Mouse (Mus musculus) lung, postnatal 0 days (tissue): ENCODE measurements around the gene Tuba3a. TPM values are rescaled to one million over a fixed set of nuclear protein-coding genes. Genes with fewer than 3 reads are reported as not detected.

Experiments used
- ATAC-seq: fragments of 200-750 bp; cut with Nextera tagmentation; 2 replicates; pipeline ENCODE4 v1.8.0; 2017; ENCODE audit warnings: moderate library complexity
- DNase-seq: peaks from one replicate; pipeline ENCODE4 v3.0.0-alpha.2; 2016; ENCODE audit warnings: low spot score
- H3K27ac ChIP-seq: fragments of 300-500 bp; sonication (generic); 2 replicates; pipeline ENCODE4 v1.5.1; 2014; ENCODE audit warnings: antibody characterized with exemption, mild to moderate bottlenecking, low read length, mixed read lengths
- H3K27me3 ChIP-seq: fragments of 300-500 bp; sonication (generic); replicated peaks from 2 replicates; pipeline ENCODE4 v1.6.1; 2014; ENCODE audit warnings: low read length, mixed read lengths; ENCODE audit not compliant: insufficient read depth
- H3K36me3 ChIP-seq: fragments of 300-500 bp; sonication (generic); 2 replicates; pipeline ENCODE4 v1.6.1; 2014; ENCODE audit warnings: low read length, mixed read lengths; ENCODE audit not compliant: insufficient read depth
- H3K4me1 ChIP-seq: fragments of 300-500 bp; sonication (generic); 2 replicates; pipeline ENCODE4 v1.6.1; 2014; ENCODE audit warnings: antibody characterized with exemption, low read depth, low read length, mixed read lengths; ENCODE audit not compliant: insufficient read depth
- H3K4me2 ChIP-seq: fragments of 300-500 bp; sonication (generic); replicated peaks from 2 replicates; pipeline ENCODE4 v1.6.1; 2014; ENCODE audit warnings: low read depth, mild to moderate bottlenecking, low read length, moderate library complexity, mixed read lengths
- H3K4me3 ChIP-seq: fragments of 300-500 bp; sonication (generic); 2 replicates; pipeline ENCODE4 v1.5.1; 2014; ENCODE audit warnings: low read depth, low read length
- H3K9ac ChIP-seq: fragments of 300-500 bp; sonication (generic); replicated peaks from 2 replicates; pipeline ENCODE4 v1.6.1; 2014; ENCODE audit warnings: low read depth, mild to moderate bottlenecking
- H3K9me3 ChIP-seq: fragments of 300-500 bp; sonication (generic); 2 replicates; pipeline ENCODE4 v1.6.1; 2016; ENCODE audit warnings: low read length, mixed read lengths
- CTCF ChIP-seq: IDR thresholded peaks from 2 replicates; pipeline ENCODE4 v1.5.1; 2016; ENCODE audit warnings: antibody characterized with exemption, mild to moderate bottlenecking
- EP300 ChIP-seq: IDR thresholded peaks from 2 replicates; pipeline ENCODE4 v1.6.1; 2016; ENCODE audit warnings: antibody characterized with exemption, mild to moderate bottlenecking, control low read depth
- WGBS: fragments of 180-500 bp; shearing (Covaris S2); extraction: QIAGEN DNeasy Blood & Tissue Kit; methylation state at CpG from one replicate; pipeline ENCODE4 v1.1.7; 2014; 5-methylcytosine and 5-hydroxymethylcytosine counted together
- microRNA-seq: library from miRNA; unstranded; fragments of <30 nt; microRNA quantifications from one replicate; pipeline ENCODE4, GENCODE M21; 2016
- polyA plus RNA-seq: library from polyadenylated mRNA; unstranded; fragments of >200 nt; fragmentation: Nextera tagmentation; extraction: Ambion mirVana; gene quantifications from 2 replicates; pipeline ENCODE4 v1.2.1, GENCODE M21; 2015

The Tuba3a gene
- polyA plus RNA-seq, 1 experiment from 2014 or later, result not detected

GRCm38 (mm10) chr6:125233816-125234519, 51.9 kb downstream of the Tuba3a start:
- H3K4me3 ChIP-seq, result no peak overlapping the region
- TF ChIP-seq EP300, result no peak
- no peak for TF ChIP-seq CTCF

GRCm38 (mm10) chr6:125232516-125232915, 53.3 kb downstream of the Tuba3a start:
- DNase-seq, result no peak
- no peak for ATAC-seq
- Histone ChIP-seq H3K9ac (no peak overlapping the region; the same call in 1 of the 2 replicates), H3K4me2 (no peak overlapping the region), H3K27ac (peak overlapping the region; percentile 96; the same call in 1 of the 2 replicates), H3K9me3 (no peaks in the 10 kb centered on the region), H3K4me3 (no peak overlapping the region), H3K27me3 (no peaks in the 10 kb centered on the region), H3K4me1 (peaks cover 10% of the 10 kb centered on the region; the same call in 1 of the 2 replicates), H3K36me3 (no peaks in the 10 kb centered on the region)
- WGBS, result 58% methylated on average over 6 of the region's 6 CpGs
- TF ChIP-seq EP300 (no peak), CTCF (no peak)

More at GRCm38 (mm10) chr6:125233816-125234519, 51.9 kb downstream of the Tuba3a start:
- peak; percentile 45 for DNase-seq
- WGBS, result 40% methylated on average over 7 of the region's 7 CpGs
- Histone ChIP-seq H3K4me2 (0 out of 2 replicates have a peak overlapping the region, but pooled peaks have one; percentile 11), H3K27ac (peak overlapping the region; percentile 69; the same call in 1 of the 2 replicates), H3K36me3 (no peaks in the 10 kb centered on the region), H3K9me3 (no peaks in the 10 kb centered on the region), H3K27me3 (no peaks in the 10 kb centered on the region), H3K4me1 (peaks cover 10% of the 10 kb centered on the region; the same call in 1 of the 2 replicates), H3K9ac (no peak overlapping the region)
- ATAC-seq, result peak; percentile 46

GRCm38 (mm10) chr6:125232045-125232437, 53.8 kb downstream of the Tuba3a start:
- Histone ChIP-seq H3K9me3 (no peaks in the 10 kb centered on the region), H3K4me2 (peak overlapping the region; percentile 93), H3K4me1 (peaks cover 10% of the 10 kb centered on the region; the same call in 1 of the 2 replicates), H3K9ac (peak overlapping the region; percentile 88), H3K27me3 (no peaks in the 10 kb centered on the region), H3K27ac (peak overlapping the region; percentile 96), H3K4me3 (peak overlapping the region; percentile 79), H3K36me3 (no peaks in the 10 kb centered on the region)
- peak; percentile 26 for DNase-seq
- WGBS, result 31% methylated on average over 4 of the region's 4 CpGs
- TF ChIP-seq EP300, result no peak
- TF ChIP-seq CTCF, result no peak
- ATAC-seq, result peak; percentile 35; the same call in 1 of the 2 replicates

- TF ChIP-seq EP300 (no peak), CTCF (no peak)
- H3K9me3 ChIP-seq, result no peaks in the 10 kb centered on the region
- H3K4me2 ChIP-seq, result peak within 1 kb of the TSS; percentile 93
- H3K27me3 ChIP-seq, result no peaks in the 10 kb centered on the region
- H3K9ac ChIP-seq, result peak within 1 kb of the TSS; percentile 88
- no peaks in the 10 kb centered on the region for H3K36me3 ChIP-seq
- DNase-seq, result peak; percentile 84
- peaks cover 10% of the 10 kb centered on the region; the same call in 1 of the 2 replicates for H3K4me1 ChIP-seq
- H3K4me3 ChIP-seq, result peak within 1 kb of the TSS; percentile 79
- WGBS, result 2% methylated on average over 16 of the region's 16 CpGs
- H3K27ac ChIP-seq, result peak within 1 kb of the TSS; percentile 96
- ATAC-seq, result peak; percentile 77
These were observed 54.5 kb downstream of the Tuba3a start, which contains the start of gene Tapbpl for GRCm38 (mm10) chr6:125231117-125232044. Tapbpl (minus strand) TSS chr6:125231860.

- TF ChIP-seq CTCF, result no peak
- TF ChIP-seq EP300, result no peak
- Histone ChIP-seq H3K4me3 (no peak overlapping the region), H3K9ac (no peak overlapping the region), H3K36me3 (peaks cover 2% of the 10 kb centered on the region; the same call in 1 of the 2 replicates), H3K27ac (no peak overlapping the region), H3K9me3 (no peaks in the 10 kb centered on the region), H3K27me3 (no peaks in the 10 kb centered on the region), H3K4me1 (peaks cover 10% of the 10 kb centered on the region; the same call in 1 of the 2 replicates), H3K4me2 (no peak overlapping the region)
- DNase-seq (no peak), ATAC-seq (no peak)
- whole genome bisulfite sequencing, result 58% methylated on average over 9 of the region's 9 CpGs
These were observed 55.3 kb downstream of the Tuba3a start for GRCm38 (mm10) chr6:125230571-125230970.

Small RNAs within 50 kb of the gene (microRNA-seq; reads per million reads assigned to microRNA genes)
- not detected for gene Mir8113

Other genes with a start within 250 kb of the Tuba3a start
- gene Ing4, start 246.3 kb downstream of the Tuba3a start, polyA plus RNA-seq, result 100 and 104 TPM in 2 replicates
- 4.1 and 4.4 TPM in 2 replicates for gene Acrbp, start 236.4 kb downstream of the Tuba3a start, polyA plus RNA-seq
- 0.19 and 0.44 TPM in 2 replicates for gene Lpar5, start 218.1 kb downstream of the Tuba3a start, polyA plus RNA-seq
- 53.5 and 59.8 TPM in 2 replicates for gene Chd4, start 190.1 kb downstream of the Tuba3a start, polyA plus RNA-seq
- 16.9 and 17.7 TPM in 2 replicates for gene Nop2, start 154.1 kb downstream of the Tuba3a start, polyA plus RNA-seq
- 7.1 and 8.3 TPM in 2 replicates for gene Iffo1, start 140.8 kb downstream of the Tuba3a start, polyA plus RNA-seq
- 381 and 429 TPM in 2 replicates for gene Gapdh, start 119.6 kb downstream of the Tuba3a start, polyA plus RNA-seq
- gene Ncapd2, start 94.3 kb downstream of the Tuba3a start, polyA plus RNA-seq, result 5.9 and 7.9 TPM in 2 replicates
- gene Mrpl51, start 94.2 kb downstream of the Tuba3a start, polyA plus RNA-seq, result 151 and 154 TPM in 2 replicates
- gene Vamp1, start 70.5 kb downstream of the Tuba3a start, polyA plus RNA-seq, result 3.0 and 3.5 TPM in 2 replicates
- 14.2 and 16.9 TPM in 2 replicates for gene Tapbpl, start 54.2 kb downstream of the Tuba3a start, polyA plus RNA-seq
- 2.4 and 3.0 TPM in 2 replicates for gene Cd27, start 49.0 kb downstream of the Tuba3a start, polyA plus RNA-seq
- 96.7 and 100 TPM in 2 replicates for gene Ltbr, start 27.8 kb upstream of the Tuba3a start, polyA plus RNA-seq
- 106 and 123 TPM in 2 replicates for gene Scnn1a, start 34.6 kb upstream of the Tuba3a start, polyA plus RNA-seq
- 107 and 108 TPM in 2 replicates for gene Tnfrsf1a, start 63.3 kb upstream of the Tuba3a start, polyA plus RNA-seq
- gene Plekhg6, start 94.8 kb upstream of the Tuba3a start, polyA plus RNA-seq, result 0.50 and 0.82 TPM in 2 replicates
- gene Cd9, start 208.7 kb upstream of the Tuba3a start, polyA plus RNA-seq, result 962 and 974 TPM in 2 replicates